Mouse (Mus musculus) ES-E14 (cell line): ENCODE results near the gene Olfr273.

Experiments used
- CHD2 ChIP-seq: IDR thresholded peaks from 2 replicates; pipeline ENCODE4 v1.6.1; 2014; ENCODE audit warnings: mild to moderate bottlenecking, low read depth, low read length, inconsistent platforms
- HCFC1 ChIP-seq: IDR thresholded peaks from 2 replicates; pipeline ENCODE4 v1.6.1; 2012; ENCODE audit warnings: low read length, inconsistent platforms, borderline replicate concordance; ENCODE audit not compliant: insufficient read depth
- ZNF384 ChIP-seq: IDR thresholded peaks from 2 replicates; pipeline ENCODE4 v1.6.1; 2012; ENCODE audit warnings: low read depth, low read length, inconsistent platforms

DNA sequence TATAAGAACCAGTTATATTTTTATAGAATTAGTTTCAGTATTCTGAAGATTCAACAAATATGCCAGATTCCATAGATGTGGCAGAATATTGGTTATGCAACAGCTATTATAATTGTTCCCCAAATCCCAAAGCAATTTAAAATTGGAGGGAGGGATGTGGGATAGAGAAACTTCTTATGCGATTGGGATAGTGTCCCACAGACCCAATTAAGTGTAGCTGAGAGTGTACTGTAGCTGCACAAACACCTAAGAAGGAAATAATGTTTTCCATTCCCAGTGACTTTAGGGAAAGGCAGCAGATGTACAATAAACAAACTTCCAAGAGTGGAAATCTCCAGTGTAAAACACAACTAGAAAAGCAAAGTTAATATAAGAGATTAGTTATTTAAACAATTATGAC lies at the start of gene Olfr273:
- no peak for TF ChIP-seq ZNF384
- no peak for TF ChIP-seq CHD2
- no peak for TF ChIP-seq HCFC1
